Mouse (Mus musculus) lung, adult 2 months (tissue): ENCODE measurements at regions not wholly inside any gene's neighbourhood (a gene's known extent, or its start where the extent isn't known, plus 50 kb on each side); places are given as distances from the start of the nearest gene placed in this dataset.

Experiments
- CTCF ChIP-seq: fragments of 200-500 bp; IDR thresholded peaks from 2 replicates; pipeline ENCODE4 v1.5.1; 2011; ENCODE audit warnings: mild to moderate bottlenecking, low read length, control low read depth; ENCODE audit not compliant: insufficient read depth
- POLR2A ChIP-seq: fragments of 200-500 bp; IDR thresholded peaks from 2 replicates; pipeline ENCODE4 v1.6.1; 2011; ENCODE audit warnings: low read depth, mild to moderate bottlenecking, control low read depth, low read length, borderline replicate concordance; ENCODE audit errors: extremely low read depth

DNA sequence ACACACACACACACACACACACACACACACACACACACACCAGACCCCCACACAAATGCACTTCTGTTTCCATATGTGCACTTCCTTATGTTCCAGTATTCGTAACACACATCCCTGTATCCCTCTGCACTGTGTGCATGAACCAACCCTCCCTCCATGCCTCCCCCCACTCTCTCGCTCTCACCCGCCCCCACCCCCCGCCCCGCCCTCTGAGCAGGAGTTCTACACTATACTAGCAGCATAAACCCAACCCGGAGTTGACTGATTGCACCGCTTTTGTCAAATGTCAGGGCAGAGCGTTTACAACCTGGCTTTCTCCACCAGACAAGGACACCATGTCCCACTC is 81.5 kb upstream of the Zmiz1 start:
- no peak for TF ChIP-seq CTCF
- TF ChIP-seq POLR2A = no peak
